Mouse (Mus musculus) spleen, adult 18-20 months (tissue): ENCODE results near the gene Taf8.

Experiments used
- DNase-seq, 2 experiments: peaks; one replicate each; pipeline ENCODE4 v3.0.0; 2022; ENCODE audit warnings: mixed read lengths in 2 of 2

The Taf8 gene

GRCm38 (mm10) chr17:47501946-47502706 is at the start of gene Taf8:
Gene Taf8, minus strand, starts transcription at chr17:47502292.
- DNase-seq, result peak; percentile 88 to 92

- no peak for DNase-seq
Measured at GRCm38 (mm10) chr17:47551049-47551448, 49.0 kb upstream of the Taf8 start.

- no peak for DNase-seq
Measured at GRCm38 (mm10) chr17:47545861-47546331, 43.8 kb upstream of the Taf8 start.

GRCm38 (mm10) chr17:47545154-47545553 is 43.1 kb upstream of the Taf8 start:
- DNase-seq, result no peak

GRCm38 (mm10) chr17:47543051-47543650 is 41.1 kb upstream of the Taf8 start:
- no peak for DNase-seq

- no peak for DNase-seq
Measured at GRCm38 (mm10) chr17:47542061-47542460, 40.0 kb upstream of the Taf8 start.

- no peak for DNase-seq
Measured at GRCm38 (mm10) chr17:47539128-47539527, 37.0 kb upstream of the Taf8 start.

GRCm38 (mm10) chr17:47538049-47538448 is 36.0 kb upstream of the Taf8 start:
- DNase-seq, result no peak

- DNase-seq, result no peak
Measured at GRCm38 (mm10) chr17:47535812-47536236, 33.7 kb upstream of the Taf8 start.

GRCm38 (mm10) chr17:47533691-47534090 is 31.6 kb upstream of the Taf8 start:
- DNase-seq, result no peak

- DNase-seq, result no peak
Measured at GRCm38 (mm10) chr17:47532364-47532763, 30.3 kb upstream of the Taf8 start.

- DNase-seq, result no peak
Measured at GRCm38 (mm10) chr17:47531387-47531818, 29.3 kb upstream of the Taf8 start.

GRCm38 (mm10) chr17:47529595-47529994 is 27.5 kb upstream of the Taf8 start:
- no peak for DNase-seq

GRCm38 (mm10) chr17:47528919-47529318 is 26.8 kb upstream of the Taf8 start:
- no peak for DNase-seq

- no peak for DNase-seq
Measured at GRCm38 (mm10) chr17:47527581-47528300, 25.6 kb upstream of the Taf8 start.

GRCm38 (mm10) chr17:47526856-47527520 is 24.9 kb upstream of the Taf8 start:
- no peak for DNase-seq

- no peak for DNase-seq
Measured at GRCm38 (mm10) chr17:47524991-47525390, 22.9 kb upstream of the Taf8 start.

- DNase-seq, result no peak
Measured at GRCm38 (mm10) chr17:47524055-47524454, 22.0 kb upstream of the Taf8 start.

- DNase-seq, result no peak
Measured at GRCm38 (mm10) chr17:47523211-47523682, 21.2 kb upstream of the Taf8 start.

- DNase-seq, result no peak
Measured at GRCm38 (mm10) chr17:47522536-47522935, 20.4 kb upstream of the Taf8 start.

- peak; percentile 54 to 58 for DNase-seq
Measured at GRCm38 (mm10) chr17:47521551-47522258, 19.6 kb upstream of the Taf8 start.

- DNase-seq, result no peak
Measured at GRCm38 (mm10) chr17:47518205-47518604, 16.1 kb upstream of the Taf8 start.
